19 mouse cellular contexts compared by ENCODE assay signal in genomic region chr13:74632327-74632726, GRCm38 (mm10).
"Had no signal": no experiment of that assay in that cellular context is flagged by ENCODE, and none has a peak within 500 bp of the region (broad histone marks: within the 10 kb centered on the region; RNA-seq: fewer than 3 reads in every experiment).

No protein-coding gene starts in this region.

- H3K9me3 ChIP-seq: limb, embryonic 12.5 days; limb, embryonic 15.5 days; midbrain, embryonic 12.5 days; midbrain, embryonic 15.5 days; stomach, embryonic 15.5 days had no signal

- H3K36me3 ChIP-seq: limb, embryonic 12.5 days; limb, embryonic 15.5 days; midbrain, embryonic 12.5 days; midbrain, embryonic 15.5 days; stomach, embryonic 15.5 days had no signal

- DNase-seq: kidney, adult 9 months; kidney, postnatal 14 days; kidney, postnatal 4 days; left cerebral cortex, postnatal 4 days; liver, postnatal 0 days; lung, embryonic 14.5 days; retina, postnatal 1 day; right cerebral cortex, postnatal 25 days; spleen, adult 18-20 months; thymus, postnatal 25 days had no signal

- H3K4me3 ChIP-seq: limb, embryonic 12.5 days; limb, embryonic 15.5 days; midbrain, embryonic 12.5 days; midbrain, embryonic 15.5 days; stomach, embryonic 15.5 days had no signal

- H3K9ac ChIP-seq: limb, embryonic 12.5 days; limb, embryonic 15.5 days; liver, embryonic 14.5 days; liver, postnatal 0 days; lung, embryonic 14.5 days; midbrain, embryonic 12.5 days; midbrain, embryonic 15.5 days; stomach, embryonic 15.5 days had no signal

- H3K4me1 ChIP-seq: limb, embryonic 12.5 days; limb, embryonic 15.5 days; midbrain, embryonic 12.5 days; midbrain, embryonic 15.5 days; stomach, embryonic 15.5 days had no signal

- H3K4me2 ChIP-seq: limb, embryonic 12.5 days; limb, embryonic 15.5 days; liver, embryonic 11.5 days; lung, embryonic 14.5 days; midbrain, embryonic 12.5 days; midbrain, embryonic 15.5 days; stomach, embryonic 15.5 days had no signal

- H3K27me3 ChIP-seq: limb, embryonic 12.5 days; limb, embryonic 15.5 days; midbrain, embryonic 12.5 days; midbrain, embryonic 15.5 days; stomach, embryonic 15.5 days had no signal

- H3K27ac ChIP-seq: limb, embryonic 12.5 days; limb, embryonic 15.5 days; liver, embryonic 14.5 days; macrophage; midbrain, embryonic 12.5 days; midbrain, embryonic 15.5 days; stomach, embryonic 15.5 days had no signal

- ATAC-seq: liver, postnatal 0 days; lung, postnatal 0 days; midbrain, embryonic 15.5 days had no signal
